Mouse (Mus musculus): Measurements from ENCODE around the gene Acot13. TPM values are rescaled to one million over a fixed set of nuclear protein-coding genes. Genes with fewer than 3 reads are reported as not detected.
"Not testable (repeated sequence)": the region's sequence is repeated elsewhere in the genome, so short reads cannot be mapped to it uniquely, and the experiment has no call there.

The Acot13 gene
- polyA plus RNA-seq, 1 experiment: 8.4 TPM

- Histone ChIP-seq H3K4me1 (ENCODE audit: control insufficient read depth, insufficient read depth, low read length) (no peaks in the 10 kb centered on the region), H3K27ac (ENCODE audit: control insufficient read depth, insufficient read depth, low read depth, low read length) (no peak overlapping the region), H3K36me3 (ENCODE audit: control insufficient read depth, insufficient read depth, low read length) (no peaks in the 10 kb centered on the region), H3K4me3 (ENCODE audit: control insufficient read depth, low read depth, low read length) (no peak overlapping the region), H3K27me3 (ENCODE audit: control insufficient read depth, insufficient read depth, low read length) (no peaks in the 10 kb centered on the region)
- TF ChIP-seq CTCF (IDR thresholded peaks at IDR 0.05; ENCODE audit: control insufficient read depth, insufficient read depth, insufficient replicate concordance, low read depth, low read length) (no peak), POLR2A (IDR thresholded peaks at IDR 0.05; ENCODE audit: control insufficient read depth, low read depth, low read length) (no peak)
Observed at GRCm38 (mm10) chr13:24786014-24786490, 45.3 kb downstream of the Acot13 start.

GRCm38 (mm10) chr13:24781916-24782315, 49.4 kb downstream of the Acot13 start:
- H3K4me1 ChIP-seq (ENCODE audit: control insufficient read depth, insufficient read depth, low read length): no peaks in the 10 kb centered on the region
- no peaks in the 10 kb centered on the region for H3K27me3 ChIP-seq (ENCODE audit: control insufficient read depth, insufficient read depth, low read length)
- no peak for TF ChIP-seq CTCF (IDR thresholded peaks at IDR 0.05; ENCODE audit: control insufficient read depth, insufficient read depth, insufficient replicate concordance, low read depth, low read length)
- TF ChIP-seq POLR2A (IDR thresholded peaks at IDR 0.05; ENCODE audit: control insufficient read depth, low read depth, low read length): no peak
- no peak overlapping the region for H3K27ac ChIP-seq (ENCODE audit: control insufficient read depth, insufficient read depth, low read depth, low read length)
- no peak overlapping the region for H3K4me3 ChIP-seq (ENCODE audit: control insufficient read depth, low read depth, low read length)
- no peaks in the 10 kb centered on the region for H3K36me3 ChIP-seq (ENCODE audit: control insufficient read depth, insufficient read depth, low read length)

GRCm38 (mm10) chr13:24778706-24779380, 52.5 kb downstream of the Acot13 start:
- Histone ChIP-seq H3K36me3 (ENCODE audit: control insufficient read depth, insufficient read depth, low read length) (no peaks in the 10 kb centered on the region), H3K4me1 (ENCODE audit: control insufficient read depth, insufficient read depth, low read length) (no peaks in the 10 kb centered on the region), H3K4me3 (ENCODE audit: control insufficient read depth, low read depth, low read length) (no peak overlapping the region), H3K27me3 (ENCODE audit: control insufficient read depth, insufficient read depth, low read length) (no peaks in the 10 kb centered on the region), H3K27ac (ENCODE audit: control insufficient read depth, insufficient read depth, low read depth, low read length) (no peak overlapping the region)
- TF ChIP-seq POLR2A (IDR thresholded peaks at IDR 0.05; ENCODE audit: control insufficient read depth, low read depth, low read length): no peak
- TF ChIP-seq CTCF (IDR thresholded peaks at IDR 0.05; ENCODE audit: control insufficient read depth, insufficient read depth, insufficient replicate concordance, low read depth, low read length): no peak

GRCm38 (mm10) chr13:24778026-24778425, 53.3 kb downstream of the Acot13 start:
- H3K27ac ChIP-seq (ENCODE audit: control insufficient read depth, insufficient read depth, low read depth, low read length): no peak overlapping the region
- no peaks in the 10 kb centered on the region for H3K27me3 ChIP-seq (ENCODE audit: control insufficient read depth, insufficient read depth, low read length)
- TF ChIP-seq POLR2A (IDR thresholded peaks at IDR 0.05; ENCODE audit: control insufficient read depth, low read depth, low read length) (no peak), CTCF (IDR thresholded peaks at IDR 0.05; ENCODE audit: control insufficient read depth, insufficient read depth, insufficient replicate concordance, low read depth, low read length) (no peak)
- no peak overlapping the region for H3K4me3 ChIP-seq (ENCODE audit: control insufficient read depth, low read depth, low read length)
- H3K4me1 ChIP-seq (ENCODE audit: control insufficient read depth, insufficient read depth, low read length): no peaks in the 10 kb centered on the region
- no peaks in the 10 kb centered on the region for H3K36me3 ChIP-seq (ENCODE audit: control insufficient read depth, insufficient read depth, low read length)

GRCm38 (mm10) chr13:24776146-24776844, 55.0 kb downstream of the Acot13 start:
- H3K27me3 ChIP-seq (ENCODE audit: control insufficient read depth, insufficient read depth, low read length): no peaks in the 10 kb centered on the region
- H3K4me3 ChIP-seq (ENCODE audit: control insufficient read depth, low read depth, low read length): no peak overlapping the region
- TF ChIP-seq POLR2A (IDR thresholded peaks at IDR 0.05; ENCODE audit: control insufficient read depth, low read depth, low read length): no peak
- peak; percentile 70; the same call in 1 of the 2 replicates for TF ChIP-seq CTCF (IDR thresholded peaks at IDR 0.05; ENCODE audit: control insufficient read depth, insufficient read depth, insufficient replicate concordance, low read depth, low read length)
- H3K36me3 ChIP-seq (ENCODE audit: control insufficient read depth, insufficient read depth, low read length): no peaks in the 10 kb centered on the region
- H3K4me1 ChIP-seq (ENCODE audit: control insufficient read depth, insufficient read depth, low read length): no peaks in the 10 kb centered on the region
- no peak overlapping the region for H3K27ac ChIP-seq (ENCODE audit: control insufficient read depth, insufficient read depth, low read depth, low read length)

GRCm38 (mm10) chr13:24771482-24771881, 59.9 kb downstream of the Acot13 start:
- not testable (repeated sequence) for H3K4me3 ChIP-seq (ENCODE audit: control insufficient read depth, low read depth, low read length); H3K27ac ChIP-seq (ENCODE audit: control insufficient read depth, insufficient read depth, low read depth, low read length); H3K27me3 ChIP-seq (ENCODE audit: control insufficient read depth, insufficient read depth, low read length); H3K36me3 ChIP-seq (ENCODE audit: control insufficient read depth, insufficient read depth, low read length); H3K4me1 ChIP-seq (ENCODE audit: control insufficient read depth, insufficient read depth, low read length)

Other genes with a start within 250 kb of the Acot13 start
- 1.9 and 2.1 TPM in 2 replicates for gene Ripor2, start 249.4 kb downstream of the Acot13 start, polyA plus RNA-seq (2012; rRNA removed)
- gene Armh2, start 90.3 kb downstream of the Acot13 start, polyA plus RNA-seq (2012; rRNA removed): 71.8 and 82.7 TPM in 2 replicates
- gene Gmnn, start 69.6 kb downstream of the Acot13 start, polyA plus RNA-seq (2012; rRNA removed): 10.0 and 11.0 TPM in 2 replicates
- gene BC005537, start 29.9 kb downstream of the Acot13 start, polyA plus RNA-seq (2012; rRNA removed): 51.9 and 60.0 TPM in 2 replicates
- gene Tdp2, start 139 bp upstream of the Acot13 start, polyA plus RNA-seq (2012; rRNA removed): 16.3 and 21.0 TPM in 2 replicates
- 1.5 and 1.6 TPM in 2 replicates for gene D130043K22Rik, start 13.6 kb upstream of the Acot13 start, polyA plus RNA-seq (2012; rRNA removed)
- gene Aldh5a1, start 106.1 kb upstream of the Acot13 start, polyA plus RNA-seq (2012; rRNA removed): 0.58 and 0.83 TPM in 2 replicates
- 1.3 TPM in 2 replicates for gene Gpld1, start 111.6 kb upstream of the Acot13 start, polyA plus RNA-seq (2012; rRNA removed)
- gene Mrs2, start 188.8 kb upstream of the Acot13 start, polyA plus RNA-seq (2012; rRNA removed): 48.3 and 55.9 TPM in 2 replicates
- 3.2 TPM in 2 replicates for gene Dcdc2a, start 224.5 kb upstream of the Acot13 start, polyA plus RNA-seq (2012; rRNA removed)